Mouse (Mus musculus) kidney, embryonic 15.5 days (tissue): ENCODE results near the gene Gucy1b1. TPM values are rescaled to one million over a fixed set of nuclear protein-coding genes. Genes with fewer than 3 reads are reported as not detected.

Source experiments
- ATAC-seq: fragments of 200-750 bp; cut with Nextera tagmentation; replicated peaks from 2 replicates; pipeline ENCODE4 v1.8.0; 2017; ENCODE audit warnings: moderate TSS enrichment; ENCODE audit not compliant: low FRiP score
- H3K27ac ChIP-seq: fragments of 300-500 bp; sonication (generic); 2 replicates; pipeline ENCODE4 v1.5.1; 2015; ENCODE audit warnings: mild to moderate bottlenecking, inconsistent platforms
- H3K27me3 ChIP-seq: fragments of 300-500 bp; sonication (generic); 2 replicates; pipeline ENCODE4 v1.6.1; 2015; ENCODE audit warnings: inconsistent platforms
- H3K36me3 ChIP-seq: fragments of 300-500 bp; sonication (generic); 2 replicates; pipeline ENCODE4 v1.6.1; 2015; ENCODE audit warnings: inconsistent platforms
- H3K4me1 ChIP-seq: fragments of 300-500 bp; sonication (generic); 2 replicates; pipeline ENCODE4 v1.6.1; 2015; ENCODE audit warnings: inconsistent platforms
- H3K4me2 ChIP-seq: fragments of 300-500 bp; sonication (generic); 2 replicates; pipeline ENCODE4 v1.6.1; 2015; ENCODE audit warnings: moderate library complexity, mild to moderate bottlenecking, inconsistent platforms
- H3K4me3 ChIP-seq: fragments of 300-500 bp; sonication (generic); replicated peaks from 2 replicates; pipeline ENCODE4 v1.5.1; 2015; ENCODE audit warnings: mild to moderate bottlenecking, inconsistent platforms
- H3K9ac ChIP-seq: fragments of 300-500 bp; sonication (generic); 2 replicates; pipeline ENCODE4 v1.6.1; 2015; ENCODE audit warnings: mild to moderate bottlenecking, inconsistent platforms
- H3K9me3 ChIP-seq: fragments of 300-500 bp; sonication (generic); replicated peaks from 2 replicates; pipeline ENCODE4 v1.6.1; 2016; ENCODE audit warnings: inconsistent platforms
- WGBS: fragments of 180-500 bp; shearing (Covaris S2); methylation state at CpG from one replicate; pipeline ENCODE4 v1.1.7; 2015; ENCODE audit warnings: mixed read lengths; 5-methylcytosine and 5-hydroxymethylcytosine counted together
- microRNA-seq: library from miRNA; unstranded; fragments of <30 nt; microRNA quantifications from one replicate; pipeline ENCODE4, GENCODE M21; 2016
- polyA plus RNA-seq: library from polyadenylated mRNA; unstranded; fragments of >200 nt; fragmentation: Nextera tagmentation; extraction: Ambion mirVana; gene quantifications from 2 replicates; pipeline ENCODE4 v1.2.1, GENCODE M21; 2015

Gucy1b1 gene
- polyA plus RNA-seq, 1 experiment from 2014 or later, result 34.1 TPM

- no peak overlapping the region for H3K4me2 ChIP-seq
- no peaks in the 10 kb centered on the region for H3K4me1 ChIP-seq
- no peak overlapping the region for H3K4me3 ChIP-seq
- no peaks in the 10 kb centered on the region for H3K9me3 ChIP-seq
- WGBS, result 98% methylated on average over 2 of the region's 2 CpGs
- no peaks in the 10 kb centered on the region for H3K27me3 ChIP-seq
- H3K9ac ChIP-seq, result no peak overlapping the region
- H3K36me3 ChIP-seq, result no peaks in the 10 kb centered on the region
- no peak overlapping the region for H3K27ac ChIP-seq
- no peak for ATAC-seq
Observed at GRCm38 (mm10) chr3:81986103-81986502, 88.4 kb downstream of the Gucy1b1 start.

- no peaks in the 10 kb centered on the region for H3K4me1 ChIP-seq
- H3K9ac ChIP-seq, result no peak overlapping the region
- no peak for ATAC-seq
- no peaks in the 10 kb centered on the region for H3K27me3 ChIP-seq
- no peak overlapping the region for H3K4me2 ChIP-seq
- WGBS, result 71% methylated on average over 1 of the region's 1 CpGs
- no peaks in the 10 kb centered on the region for H3K36me3 ChIP-seq
- no peak overlapping the region for H3K4me3 ChIP-seq
- no peak overlapping the region for H3K27ac ChIP-seq
- no peaks in the 10 kb centered on the region for H3K9me3 ChIP-seq
Observed at GRCm38 (mm10) chr3:81985100-81985499, 89.4 kb downstream of the Gucy1b1 start.

DNA sequence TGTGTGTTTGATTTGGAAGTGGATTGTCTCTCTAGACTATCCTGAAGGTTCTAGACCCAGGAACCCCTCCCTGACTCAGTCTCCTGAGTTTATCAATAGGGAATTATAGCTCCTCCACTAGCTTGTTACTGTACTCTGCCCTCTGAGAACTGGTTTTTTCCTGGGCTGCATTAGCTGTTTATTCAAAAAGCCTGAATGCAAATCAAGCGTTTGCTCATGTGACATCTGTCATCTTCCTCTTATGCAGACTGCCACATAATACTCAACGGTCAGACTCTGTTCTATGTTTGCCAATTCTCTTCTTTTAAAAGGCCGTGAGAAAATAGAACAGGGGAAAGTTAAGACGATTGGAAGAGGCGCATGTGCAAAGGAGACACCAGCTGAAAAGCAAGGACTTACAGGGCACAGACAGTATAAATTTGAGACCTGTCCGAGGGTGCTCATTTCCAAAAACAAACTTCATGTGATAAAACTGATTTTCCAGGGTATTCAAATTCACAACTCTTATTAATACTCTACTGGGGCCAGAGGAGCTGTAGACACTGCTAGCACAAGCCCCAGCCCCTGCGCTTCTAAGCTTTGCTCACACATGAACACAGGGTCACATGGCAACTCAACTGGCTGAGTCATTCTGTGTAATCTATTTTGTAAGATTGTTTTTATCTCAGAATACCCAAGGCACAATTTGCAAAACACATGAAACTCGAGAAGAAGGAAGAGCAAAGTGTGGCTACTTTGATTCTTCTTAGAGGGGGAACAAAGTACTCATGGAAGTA is 91.2 kb downstream of the Gucy1b1 start:
- Histone ChIP-seq H3K27me3 (no peaks in the 10 kb centered on the region), H3K4me2 (no peak overlapping the region), H3K9me3 (no peaks in the 10 kb centered on the region), H3K4me1 (no peaks in the 10 kb centered on the region), H3K36me3 (no peaks in the 10 kb centered on the region), H3K4me3 (no peak overlapping the region), H3K27ac (no peak overlapping the region), H3K9ac (no peak overlapping the region)
- ATAC-seq, result no peak
- WGBS, result 84% methylated on average over 8 of the region's 8 CpGs

Small RNAs within 50 kb of the gene (microRNA-seq; reads per million reads assigned to microRNA genes)
- 0.59 reads per million for gene Mir7010

Other genes starting within 250 kb of the Gucy1b1 start
- gene Ctso, start 142.1 kb downstream of the Gucy1b1 start, polyA plus RNA-seq, result 13.8 and 14.2 TPM in 2 replicates
- 0.09 and 0.19 TPM in 2 replicates for gene Tdo2, start 98.5 kb downstream of the Gucy1b1 start, polyA plus RNA-seq
- not detected in 2 replicates for gene Asic5, start 92.4 kb downstream of the Gucy1b1 start, polyA plus RNA-seq
- gene Gucy1a1, start 71.1 kb upstream of the Gucy1b1 start, polyA plus RNA-seq, result 63.3 and 65.9 TPM in 2 replicates